Mouse (Mus musculus): Measurements from ENCODE around the gene Psmd11.

Gene Psmd11

DNA sequence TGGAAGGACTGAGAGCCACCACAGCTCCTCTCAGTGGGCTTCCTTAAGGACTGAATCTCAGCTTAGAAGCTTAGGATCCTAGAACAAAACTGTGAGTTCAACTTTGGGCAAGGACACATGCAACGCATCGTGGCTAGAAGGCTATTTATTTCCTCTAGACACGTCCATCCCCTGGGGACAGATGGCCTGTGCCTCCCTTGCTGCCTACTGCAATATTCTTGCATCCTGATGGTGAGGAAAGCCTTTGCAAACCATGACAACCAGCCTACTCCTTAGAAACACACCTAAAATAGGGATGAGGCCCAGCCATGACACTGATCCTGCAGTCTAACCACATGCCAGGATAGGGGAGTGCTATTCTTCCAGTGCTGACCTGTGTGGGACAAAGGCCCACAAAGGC, 77.2 kb downstream of the Psmd11 start:
- no peak for DNase-seq (ENCODE audit: low spot score)

GRCm38 (mm10) chr11:80506483-80506882, 78.1 kb downstream of the Psmd11 start:
- DNase-seq (ENCODE audit: low spot score) = no peak

DNA sequence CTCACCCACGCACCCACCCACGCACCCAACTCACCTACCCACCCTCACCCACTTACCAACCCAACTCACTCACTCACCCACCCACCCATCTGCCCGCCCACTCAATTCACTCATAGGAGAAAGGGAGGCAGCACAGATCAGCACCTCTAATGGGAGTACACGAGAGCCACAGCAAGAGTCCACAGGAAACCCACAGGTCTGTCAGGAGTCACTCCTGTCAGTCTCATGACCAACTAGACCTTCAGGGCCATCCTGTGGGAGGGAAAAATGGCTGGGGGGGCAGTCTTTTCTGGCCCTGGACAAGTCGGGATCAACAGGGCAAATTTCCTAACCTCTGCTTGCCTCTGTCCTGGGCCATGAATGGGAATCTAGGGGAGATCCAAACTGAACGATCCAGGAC, 79.4 kb downstream of the Psmd11 start:
- DNase-seq (ENCODE audit: low spot score) = no peak

DNA sequence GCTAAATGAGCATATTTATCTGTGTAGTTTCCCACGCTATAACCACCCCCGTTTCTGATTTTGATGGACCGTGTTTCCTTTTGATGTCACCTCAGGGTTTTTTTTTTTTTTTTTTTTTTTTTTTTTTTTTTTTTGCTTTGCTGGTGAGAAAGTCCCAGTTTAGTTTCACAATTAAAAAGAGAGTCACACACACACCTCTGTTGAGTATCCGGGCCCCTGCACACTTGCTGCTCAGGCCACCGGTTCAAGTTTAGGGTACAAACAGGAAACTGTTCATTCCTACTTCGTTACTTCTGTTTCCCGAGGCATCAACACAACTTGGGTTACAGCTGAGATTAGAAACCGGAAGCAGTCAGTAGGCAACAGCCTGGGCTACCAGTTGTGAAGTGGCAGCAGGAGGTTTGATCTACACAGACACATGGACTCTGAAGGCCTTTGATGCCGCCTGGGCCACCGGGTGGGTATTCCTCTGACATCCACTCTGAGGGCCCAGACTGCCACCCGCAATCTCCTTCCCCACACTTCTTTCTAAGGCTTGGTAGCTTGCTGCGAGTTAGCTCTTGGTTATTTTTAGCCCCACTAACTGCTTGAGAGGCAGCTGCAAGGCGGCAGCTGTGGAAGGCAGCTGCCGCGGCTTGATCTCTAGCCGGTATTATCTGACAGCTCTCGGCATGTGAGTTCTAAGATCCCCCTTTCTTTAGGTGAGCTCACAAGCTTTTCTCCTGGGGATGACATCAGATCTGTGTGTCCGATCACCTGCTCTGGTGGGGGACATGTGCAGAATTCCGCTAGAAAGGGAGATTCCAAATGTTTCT, 80.2 kb downstream of the Psmd11 start:
- DNase-seq (ENCODE audit: low spot score) = no peak

GRCm38 (mm10) chr11:80509176-80509506, 80.7 kb downstream of the Psmd11 start:
- DNase-seq (ENCODE audit: low spot score) = no peak

DNA sequence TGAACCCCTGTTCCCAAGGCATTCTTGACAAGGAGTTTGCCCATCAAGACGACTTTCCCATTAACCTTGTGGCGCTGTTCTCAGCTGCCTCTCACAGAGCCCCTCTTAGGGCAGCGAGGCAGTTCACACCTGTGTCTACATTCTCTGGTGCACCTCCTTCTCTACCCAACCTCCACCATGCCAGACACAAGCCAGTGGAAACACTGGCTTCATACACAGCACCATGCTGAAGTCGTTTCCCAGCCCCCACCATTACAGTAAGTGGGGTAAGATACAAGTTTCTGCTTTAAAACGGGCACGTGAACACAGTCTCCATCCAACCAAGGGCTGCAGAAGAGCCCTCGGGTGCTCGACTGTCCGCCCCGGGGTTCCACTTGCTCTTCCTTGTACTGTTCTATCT, 81.7 kb downstream of the Psmd11 start:
- DNase-seq (ENCODE audit: low spot score) = no peak

DNA sequence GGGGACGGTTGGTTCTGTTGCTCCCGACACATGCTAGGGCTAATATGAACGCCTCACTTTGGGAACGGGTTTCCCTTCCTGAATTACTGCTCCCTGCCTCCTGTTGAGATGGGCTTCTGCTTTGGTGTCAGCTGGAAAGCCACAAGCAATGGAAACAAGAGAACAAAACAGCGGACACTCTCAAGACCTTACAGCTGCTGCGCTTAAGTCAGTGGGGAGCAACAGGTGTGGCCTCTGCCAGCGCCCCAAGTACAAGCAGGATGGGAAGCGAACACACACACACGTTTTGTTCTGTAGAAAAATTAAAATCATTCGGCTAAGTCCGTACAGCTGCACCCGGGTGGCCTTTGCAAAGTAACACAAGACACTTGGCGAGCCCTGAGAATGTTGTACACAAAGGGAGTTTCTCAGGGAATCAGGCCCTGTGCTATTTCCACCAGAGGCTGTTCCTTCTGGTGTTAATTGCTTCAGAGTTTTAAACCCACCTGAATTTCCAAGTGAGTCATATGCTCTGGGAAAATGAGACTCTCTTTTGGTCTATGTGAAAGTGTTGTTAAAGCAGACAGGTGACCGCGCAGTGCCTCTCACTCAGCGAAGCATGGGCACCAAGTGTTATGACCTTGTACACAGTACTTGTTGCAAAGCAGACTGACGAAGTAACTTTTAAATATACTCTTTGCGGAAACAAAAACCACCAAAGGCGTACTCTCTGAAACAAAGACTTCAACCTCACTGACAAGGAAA, 84.1 kb downstream of the Psmd11 start:
- DNase-seq (ENCODE audit: low spot score) = no peak

- DNase-seq (ENCODE audit: low spot score) = no peak
Observed at GRCm38 (mm10) chr11:80513796-80514195, 85.4 kb downstream of the Psmd11 start.

DNA sequence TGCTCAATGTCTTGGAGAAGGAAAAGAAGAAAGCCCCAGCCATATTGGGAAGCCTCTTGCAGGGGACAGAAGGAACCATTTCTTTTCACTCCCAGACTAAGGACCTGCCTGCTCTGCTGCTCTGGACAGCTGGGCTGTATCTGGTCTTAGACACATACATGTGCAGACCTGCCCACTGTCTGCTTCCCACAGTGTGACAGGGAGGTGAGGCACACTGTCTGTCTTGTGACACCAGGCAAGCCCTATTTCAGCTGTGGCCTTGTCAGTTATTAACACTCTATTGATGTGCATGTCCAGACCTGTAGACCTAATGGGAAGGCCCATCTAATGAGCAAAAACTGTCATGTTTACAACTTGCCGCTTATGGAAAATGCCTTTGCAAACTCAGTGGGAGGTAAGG, 86.9 kb downstream of the Psmd11 start:
- no peak for DNase-seq (ENCODE audit: low spot score)

- DNase-seq (ENCODE audit: low spot score) = no peak
Observed at GRCm38 (mm10) chr11:80515895-80516294, 87.5 kb downstream of the Psmd11 start.

DNA sequence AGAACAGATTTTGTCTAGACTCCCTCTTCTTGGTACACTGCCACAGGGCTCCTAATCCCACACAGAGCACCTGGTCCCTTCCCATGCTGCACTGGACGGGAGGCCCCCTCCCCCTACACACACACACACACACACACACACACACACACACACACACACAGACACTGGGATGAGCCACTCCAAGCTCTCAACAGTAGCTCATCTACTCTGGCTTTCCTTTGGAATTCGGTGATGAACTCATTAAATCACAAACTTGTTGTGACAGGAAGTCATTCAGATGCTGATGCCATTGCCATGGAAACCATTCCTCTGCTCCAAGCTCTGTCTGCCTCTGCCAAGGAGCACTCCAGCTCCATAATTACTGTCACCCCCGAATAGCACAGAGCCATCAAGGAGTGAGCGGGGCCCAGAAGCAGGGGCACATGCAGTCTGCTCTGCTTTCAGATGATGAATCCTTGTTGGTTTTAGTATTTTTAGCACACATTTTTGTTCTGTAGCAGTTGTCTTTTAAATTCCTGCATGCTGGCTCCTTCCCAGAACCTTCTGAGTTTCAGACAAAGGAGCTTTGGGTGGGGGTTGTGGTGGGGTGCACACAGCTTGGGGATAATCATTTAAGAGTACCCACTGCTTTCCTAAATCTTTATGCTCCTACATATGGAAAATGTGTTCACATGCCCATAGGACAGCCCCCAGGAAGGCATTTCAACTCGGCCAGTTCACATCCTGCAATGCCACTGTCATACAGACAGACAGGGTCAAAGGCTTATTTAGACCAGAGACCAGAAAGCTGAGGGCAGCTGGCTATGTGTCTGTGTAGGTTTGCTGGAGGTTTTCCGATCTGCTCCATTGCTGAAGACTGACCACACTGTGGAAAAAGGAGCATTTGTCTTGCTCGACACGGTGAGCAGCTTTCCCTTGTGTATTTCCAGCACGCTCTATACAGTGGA, 90.3 kb downstream of the Psmd11 start:
- DNase-seq (ENCODE audit: low spot score) = peak; percentile 86

GRCm38 (mm10) chr11:80521148-80521547, 92.7 kb downstream of the Psmd11 start:
- DNase-seq (ENCODE audit: low spot score) = no peak
